Mouse (Mus musculus): ENCODE measurements around the gene Tmem209. TPM values are rescaled to one million over a fixed set of nuclear protein-coding genes. Genes with fewer than 3 reads are reported as not detected.

Gene Tmem209
- polyA plus RNA-seq, 1 experiment, result 84.7 TPM

DNA sequence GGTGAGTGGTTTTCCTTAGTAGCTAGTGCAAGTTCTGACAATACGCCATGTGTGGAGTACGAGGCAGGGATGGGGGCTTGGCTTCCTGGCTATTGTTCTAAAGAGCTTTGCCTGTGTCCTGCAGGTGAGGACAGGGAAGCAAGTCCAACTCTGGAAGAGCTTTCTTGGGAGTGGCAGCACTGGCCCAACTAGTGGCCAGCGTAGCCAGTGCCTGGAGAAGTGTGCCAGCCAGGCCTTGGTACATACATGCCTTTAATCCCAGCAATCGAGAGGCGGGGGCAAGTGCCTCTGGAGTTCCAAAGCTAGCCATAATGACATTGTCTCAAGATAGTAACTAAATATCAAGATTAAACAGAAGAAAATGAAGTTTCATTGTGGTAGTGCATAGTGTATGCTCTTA is 708 bp upstream of the Tmem209 start:
- Histone ChIP-seq H3K27ac (ENCODE audit: insufficient read depth, low read length) (peak overlapping the region; percentile 89), H3K4me3 (ENCODE audit: insufficient read depth, low read length) (no peak overlapping the region), H3K4me1 (ENCODE audit: control insufficient read depth, insufficient read depth, low read length) (no peaks in the 10 kb centered on the region)
- TF ChIP-seq POLR2A (IDR thresholded peaks at IDR 0.05; ENCODE audit: low read depth, low read length) (0 out of 2 replicates have a peak, but pooled peaks have one; percentile 39), CTCF (IDR thresholded peaks at IDR 0.05; ENCODE audit: borderline replicate concordance, insufficient read depth, low read length) (no peak)

DNA sequence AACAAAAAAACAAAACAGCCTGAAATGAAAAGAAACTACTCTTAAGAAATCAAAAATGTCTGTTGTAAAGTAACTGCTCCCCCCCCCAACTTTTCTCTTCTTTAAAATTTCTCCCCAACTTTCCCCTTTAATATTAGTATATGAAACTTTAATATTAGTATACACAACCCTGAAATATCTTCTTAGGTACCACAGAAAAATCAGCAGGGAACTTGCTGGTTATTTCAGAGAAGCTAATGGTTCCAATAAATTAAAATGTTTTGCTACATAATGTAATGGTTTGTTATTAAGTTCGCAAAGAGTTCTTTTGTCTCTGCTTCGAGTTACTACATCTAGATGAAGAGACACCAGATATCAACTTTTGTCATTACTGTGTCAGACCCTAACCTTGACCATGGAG is 759 bp downstream of the Tmem209 start:
- peak overlapping the region; percentile 94 for H3K27ac ChIP-seq (ENCODE audit: insufficient read depth, low read length)
- peak overlapping the region; percentile 73 for H3K4me3 ChIP-seq (ENCODE audit: insufficient read depth, low read length)
- no peaks in the 10 kb centered on the region for H3K4me1 ChIP-seq (ENCODE audit: control insufficient read depth, insufficient read depth, low read length)
- no peak for TF ChIP-seq CTCF (IDR thresholded peaks at IDR 0.05; ENCODE audit: borderline replicate concordance, insufficient read depth, low read length)
- TF ChIP-seq POLR2A (IDR thresholded peaks at IDR 0.05; ENCODE audit: low read depth, low read length), result no peak

DNA sequence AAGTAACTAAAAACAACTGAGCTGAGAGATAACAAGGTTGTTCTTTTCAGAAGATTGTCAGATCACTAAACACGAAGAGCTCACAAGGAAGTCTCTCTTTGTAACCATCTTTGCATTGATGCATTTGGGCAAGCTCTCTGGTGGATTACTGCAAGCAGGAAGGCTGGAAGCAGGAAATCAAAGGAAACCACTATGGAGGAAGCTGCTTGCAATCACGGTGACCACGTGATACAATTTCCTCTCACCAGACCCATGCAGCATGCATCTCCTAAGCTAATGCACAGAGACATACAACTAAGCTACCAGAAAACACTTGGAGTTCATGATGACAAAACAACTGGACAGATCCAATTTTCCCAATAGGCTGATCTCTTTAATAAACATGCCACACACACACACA is 10.5 kb downstream of the Tmem209 start:
- Histone ChIP-seq H3K4me1 (ENCODE audit: control insufficient read depth, insufficient read depth, low read length) (no peaks in the 10 kb centered on the region), H3K4me3 (ENCODE audit: insufficient read depth, low read length) (no peak overlapping the region), H3K27ac (ENCODE audit: insufficient read depth, low read length) (no peak overlapping the region)
- TF ChIP-seq CTCF (IDR thresholded peaks at IDR 0.05; ENCODE audit: borderline replicate concordance, insufficient read depth, low read length) (no peak), POLR2A (IDR thresholded peaks at IDR 0.05; ENCODE audit: low read depth, low read length) (no peak)

DNA sequence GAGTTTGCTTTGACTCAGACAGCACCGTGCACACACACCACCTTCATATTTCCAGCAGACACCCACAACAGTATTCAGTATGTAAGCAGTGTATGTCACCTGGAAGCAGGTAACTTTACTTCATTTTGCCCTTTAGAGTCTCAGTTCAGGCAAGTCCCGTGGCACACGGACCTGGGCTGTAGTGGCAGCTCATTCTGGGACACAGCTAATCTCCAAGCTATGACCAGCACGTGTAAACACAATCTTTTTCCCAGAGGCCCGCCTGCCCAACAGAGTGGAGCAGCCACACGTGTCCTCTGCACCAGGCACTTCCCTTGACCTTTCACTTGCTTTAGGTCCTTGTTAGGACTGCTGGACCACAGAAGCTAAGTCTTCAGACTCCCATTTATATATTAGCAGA is 23.1 kb downstream of the Tmem209 start:
- Histone ChIP-seq H3K4me3 (ENCODE audit: insufficient read depth, low read length) (no peak overlapping the region), H3K27ac (ENCODE audit: insufficient read depth, low read length) (no peak overlapping the region), H3K4me1 (ENCODE audit: control insufficient read depth, insufficient read depth, low read length) (no peaks in the 10 kb centered on the region)
- no peak for TF ChIP-seq CTCF (IDR thresholded peaks at IDR 0.05; ENCODE audit: borderline replicate concordance, insufficient read depth, low read length)
- TF ChIP-seq POLR2A (IDR thresholded peaks at IDR 0.05; ENCODE audit: low read depth, low read length), result no peak

DNA sequence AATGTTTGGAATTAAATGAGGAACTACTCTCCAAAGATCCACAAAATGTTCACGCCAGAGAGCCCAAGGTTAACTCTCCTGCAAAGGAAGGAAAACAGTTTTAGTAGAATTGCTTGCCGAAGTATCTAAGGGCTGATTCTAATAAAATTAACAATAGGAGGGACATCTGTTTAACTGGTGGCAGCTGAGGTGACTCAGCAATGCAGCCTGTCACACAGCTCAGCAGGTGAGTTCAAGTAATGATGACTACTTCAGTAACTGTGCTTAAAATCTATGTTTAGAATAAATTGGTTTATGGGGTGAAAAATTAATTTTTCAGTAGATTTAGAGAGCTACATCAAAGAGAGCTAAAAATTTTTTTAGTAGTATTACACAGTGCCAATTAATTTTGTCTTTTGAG is 26.7 kb downstream of the Tmem209 start:
- Histone ChIP-seq H3K4me3 (ENCODE audit: insufficient read depth, low read length) (no peak overlapping the region), H3K4me1 (ENCODE audit: control insufficient read depth, insufficient read depth, low read length) (no peaks in the 10 kb centered on the region), H3K27ac (ENCODE audit: insufficient read depth, low read length) (no peak overlapping the region)
- TF ChIP-seq POLR2A (IDR thresholded peaks at IDR 0.05; ENCODE audit: low read depth, low read length) (no peak), CTCF (IDR thresholded peaks at IDR 0.05; ENCODE audit: borderline replicate concordance, insufficient read depth, low read length) (no peak)

DNA sequence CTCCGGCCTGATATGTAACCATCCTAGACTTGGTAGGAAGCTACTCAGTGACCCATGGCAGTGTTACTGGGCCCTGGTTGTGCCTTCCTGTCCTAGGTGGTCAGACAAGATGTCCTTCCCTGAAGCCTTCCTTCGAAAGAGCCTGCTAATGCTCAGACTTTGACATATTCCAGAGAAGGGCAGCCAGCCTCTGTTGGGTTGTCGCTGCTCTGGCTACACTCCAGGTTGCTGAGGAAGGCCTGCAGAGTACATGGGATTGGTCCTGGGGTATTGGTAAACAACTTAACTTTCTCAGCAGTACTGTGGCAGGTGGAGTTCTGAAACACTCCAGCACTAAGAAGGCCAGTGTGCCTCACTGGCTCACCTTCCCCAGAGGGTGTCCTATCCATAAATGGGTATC is 30.2 kb downstream of the Tmem209 start:
- Histone ChIP-seq H3K4me1 (ENCODE audit: control insufficient read depth, insufficient read depth, low read length) (no peaks in the 10 kb centered on the region), H3K27ac (ENCODE audit: insufficient read depth, low read length) (no peak overlapping the region), H3K4me3 (ENCODE audit: insufficient read depth, low read length) (no peak overlapping the region)
- TF ChIP-seq CTCF (IDR thresholded peaks at IDR 0.05; ENCODE audit: borderline replicate concordance, insufficient read depth, low read length), result no peak
- TF ChIP-seq POLR2A (IDR thresholded peaks at IDR 0.05; ENCODE audit: low read depth, low read length), result no peak

DNA sequence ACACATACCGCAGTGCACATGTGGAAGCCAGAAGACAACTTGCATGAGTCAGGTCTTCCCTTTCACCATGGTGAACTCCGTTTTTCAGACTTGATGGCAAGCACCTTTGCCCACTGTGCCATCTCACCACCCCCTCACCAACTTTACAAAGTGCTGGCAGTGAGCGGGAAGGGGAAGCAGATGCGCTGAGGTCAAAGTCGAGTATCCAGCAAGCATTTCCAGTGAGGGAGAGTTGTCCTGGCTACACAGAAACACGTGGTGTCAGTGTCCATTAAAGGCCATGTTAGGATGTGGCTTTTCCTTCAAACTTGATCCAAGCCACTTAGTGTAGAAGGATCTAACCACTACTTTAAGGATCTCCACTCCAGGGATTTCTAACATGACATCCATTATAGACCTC is 31.8 kb downstream of the Tmem209 start:
- Histone ChIP-seq H3K27ac (ENCODE audit: insufficient read depth, low read length) (no peak overlapping the region), H3K4me3 (ENCODE audit: insufficient read depth, low read length) (no peak overlapping the region), H3K4me1 (ENCODE audit: control insufficient read depth, insufficient read depth, low read length) (no peaks in the 10 kb centered on the region)
- TF ChIP-seq CTCF (IDR thresholded peaks at IDR 0.05; ENCODE audit: borderline replicate concordance, insufficient read depth, low read length) (no peak), POLR2A (IDR thresholded peaks at IDR 0.05; ENCODE audit: low read depth, low read length) (no peak)

DNA sequence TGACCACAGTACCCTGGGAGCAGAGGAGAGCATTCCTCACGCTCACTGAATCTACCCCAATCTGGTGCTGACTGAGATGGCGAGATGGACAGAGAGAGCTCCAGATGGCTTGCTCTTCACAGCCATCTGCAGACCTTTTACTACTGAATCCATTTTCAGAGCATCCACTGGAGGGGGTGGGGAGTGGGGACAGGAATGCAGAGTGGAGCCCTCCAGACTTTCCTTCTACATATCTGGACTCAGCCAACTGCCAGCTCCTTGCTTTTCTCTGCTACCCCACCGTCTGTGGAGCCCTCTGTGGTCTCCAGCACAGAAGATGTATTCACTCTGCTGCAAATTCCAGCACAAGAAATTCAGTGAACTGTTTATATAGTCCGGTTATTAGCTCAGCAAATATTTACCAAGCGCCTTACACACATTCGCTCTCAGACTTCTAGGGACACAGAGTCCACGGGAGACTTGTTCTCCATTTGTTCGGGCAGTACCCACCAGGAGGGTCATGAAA is 32.3 kb downstream of the Tmem209 start:
- no peak for TF ChIP-seq CTCF (IDR thresholded peaks at IDR 0.05; ENCODE audit: borderline replicate concordance, insufficient read depth, low read length)
- no peak for TF ChIP-seq POLR2A (IDR thresholded peaks at IDR 0.05; ENCODE audit: low read depth, low read length)
- no peak overlapping the region for H3K4me3 ChIP-seq (ENCODE audit: insufficient read depth, low read length)
- no peaks in the 10 kb centered on the region for H3K4me1 ChIP-seq (ENCODE audit: control insufficient read depth, insufficient read depth, low read length)
- H3K27ac ChIP-seq (ENCODE audit: insufficient read depth, low read length), result no peak overlapping the region

DNA sequence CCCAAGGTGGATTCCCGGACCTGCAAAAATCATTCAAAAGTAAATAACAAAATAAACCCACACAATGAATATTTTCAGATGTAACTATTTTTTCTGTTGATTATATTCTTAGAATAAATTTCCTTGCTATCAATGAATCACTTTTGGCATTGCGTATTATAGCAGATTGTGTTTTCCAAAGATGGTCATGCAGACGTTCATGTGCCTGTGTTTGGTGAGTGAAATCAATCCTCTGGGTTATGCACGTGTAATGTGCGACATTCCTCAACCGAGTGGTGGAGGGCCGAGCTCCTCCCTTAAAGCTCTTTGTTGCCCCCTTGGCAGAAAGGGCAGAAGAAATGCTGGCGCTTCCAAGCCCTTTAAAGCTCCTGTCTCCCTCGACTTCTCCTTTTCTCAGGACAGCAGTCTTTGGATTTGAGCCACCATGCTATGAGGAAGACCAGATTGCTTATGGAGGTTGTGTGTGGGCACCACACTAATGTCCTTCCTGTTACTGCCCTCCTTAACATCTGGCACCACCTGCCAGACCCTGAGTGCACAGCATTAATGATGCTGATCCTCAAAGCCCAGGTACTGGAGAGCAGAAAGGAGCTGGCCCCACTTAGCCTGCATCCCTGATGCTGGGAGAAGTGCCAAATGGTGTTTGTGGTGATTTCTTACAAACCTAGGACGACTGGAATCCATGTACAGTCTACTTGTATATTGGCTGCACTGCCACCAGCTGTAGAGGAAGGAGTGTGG is 33.4 kb downstream of the Tmem209 start:
- Histone ChIP-seq H3K4me3 (ENCODE audit: insufficient read depth, low read length) (no peak overlapping the region), H3K27ac (ENCODE audit: insufficient read depth, low read length) (no peak overlapping the region), H3K4me1 (ENCODE audit: control insufficient read depth, insufficient read depth, low read length) (no peaks in the 10 kb centered on the region)
- TF ChIP-seq CTCF (IDR thresholded peaks at IDR 0.05; ENCODE audit: borderline replicate concordance, insufficient read depth, low read length) (no peak), POLR2A (IDR thresholded peaks at IDR 0.05; ENCODE audit: low read depth, low read length) (no peak)

DNA sequence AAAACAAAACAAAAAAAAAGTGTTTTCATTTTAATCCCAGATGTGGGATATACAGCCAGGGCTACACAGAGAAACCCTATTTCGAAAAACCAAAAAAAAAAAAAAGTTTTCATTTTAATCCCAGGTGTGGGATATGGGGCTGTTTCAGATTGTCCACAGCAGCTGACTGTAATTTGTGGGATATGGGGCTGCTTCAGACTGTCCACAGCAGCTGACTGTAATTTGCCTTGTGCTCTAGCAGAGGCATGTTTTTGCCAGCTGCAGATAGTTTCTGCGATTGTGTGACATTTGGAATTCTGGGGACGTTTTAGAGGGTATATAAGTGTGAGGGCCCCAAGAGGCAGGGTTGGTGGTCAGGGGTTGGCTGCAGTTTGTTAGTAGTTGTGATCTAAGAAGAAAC is 37.9 kb downstream of the Tmem209 start:
- H3K4me3 ChIP-seq (ENCODE audit: insufficient read depth, low read length), result no peak overlapping the region
- H3K27ac ChIP-seq (ENCODE audit: insufficient read depth, low read length), result no peak overlapping the region
- no peaks in the 10 kb centered on the region for H3K4me1 ChIP-seq (ENCODE audit: control insufficient read depth, insufficient read depth, low read length)
- TF ChIP-seq CTCF (IDR thresholded peaks at IDR 0.05; ENCODE audit: borderline replicate concordance, insufficient read depth, low read length) (no peak), POLR2A (IDR thresholded peaks at IDR 0.05; ENCODE audit: low read depth, low read length) (no peak)

Measured in embryonic fibroblast, embryonic 13.5 days (primary cell).